Comparison of ENCODE assay signal across 24 mouse cellular contexts in genomic region chr11:118894835-118895234, GRCm38 (mm10). TPM values are rescaled to one million over a fixed set of nuclear protein-coding genes. Genes with fewer than 3 reads are reported as not detected.
DNase-seq lines count a peak whose midpoint lies in the region; ATAC-seq and TF ChIP-seq lines count a peak whose summit lies in the region.
"Had no signal": no experiment of that assay in that cellular context is flagged by ENCODE, and none has a peak within 500 bp of the region (broad histone marks: within the 10 kb centered on the region; RNA-seq: fewer than 3 reads in every experiment).

No protein-coding gene starts in this region.

- TF ChIP-seq CTCF in layer of hippocampus, adult 2 months (conservative IDR thresholded peaks at IDR 0.05): no peak

- H3K9me3 ChIP-seq in midbrain, embryonic 11.5 days (ENCODE audit: control insufficient read depth, low read length): no peaks in the 10 kb centered on the region
- H3K9me3 ChIP-seq in midbrain, embryonic 15.5 days: no peaks in the 10 kb centered on the region
- H3K9me3 ChIP-seq: forebrain, embryonic 10.5 days; forebrain, embryonic 13.5 days; heart, embryonic 12.5 days; heart, embryonic 15.5 days; hindbrain, embryonic 10.5 days; hindbrain, embryonic 13.5 days had no signal

- no peak overlapping the region for H3K4me3 ChIP-seq in layer of hippocampus, adult 2 months
- H3K4me3 ChIP-seq in midbrain, embryonic 11.5 days (ENCODE audit: low read depth, low read length): no peak overlapping the region
- no peak overlapping the region for H3K4me3 ChIP-seq in midbrain, embryonic 15.5 days
- H3K4me3 ChIP-seq: forebrain, embryonic 10.5 days; forebrain, embryonic 13.5 days; heart, embryonic 12.5 days; heart, embryonic 15.5 days; hindbrain, embryonic 10.5 days; hindbrain, embryonic 13.5 days had no signal

- H3K4me1 ChIP-seq in midbrain, embryonic 11.5 days (ENCODE audit: control insufficient read depth, insufficient read depth, low read length): peaks cover 39% of the 10 kb centered on the region
- peaks cover 47% of the 10 kb centered on the region for H3K4me1 ChIP-seq in midbrain, embryonic 15.5 days
- H3K4me1 ChIP-seq: heart, embryonic 12.5 days; heart, embryonic 15.5 days had no signal

- no peaks in the 10 kb centered on the region for H3K36me3 ChIP-seq in midbrain, embryonic 11.5 days (ENCODE audit: control insufficient read depth, insufficient read depth, low read length)
- no peaks in the 10 kb centered on the region for H3K36me3 ChIP-seq in midbrain, embryonic 15.5 days (replicated peaks)
- H3K36me3 ChIP-seq: forebrain, embryonic 10.5 days; heart, embryonic 12.5 days; heart, embryonic 15.5 days; hindbrain, embryonic 10.5 days; hindbrain, embryonic 13.5 days had no signal

- H3K27ac ChIP-seq in layer of hippocampus, adult 2 months: peak overlapping the region; percentile 77; the same call in 1 of the 2 replicates
- no peak overlapping the region for H3K27ac ChIP-seq in midbrain, embryonic 11.5 days (ENCODE audit: low read depth, low read length)
- no peak overlapping the region for H3K27ac ChIP-seq in midbrain, embryonic 15.5 days
- H3K27ac ChIP-seq: forebrain, embryonic 13.5 days; heart, embryonic 15.5 days; hindbrain, embryonic 10.5 days; hindbrain, embryonic 13.5 days had no signal

- WGBS in midbrain, embryonic 11.5 days: 75% methylated on average over 5 of the region's 5 CpGs
- WGBS in midbrain, embryonic 15.5 days: 69% methylated on average over 5 of the region's 5 CpGs

- ATAC-seq in midbrain, embryonic 11.5 days (ENCODE audit: low FRiP score): no peak
- no peak for ATAC-seq in midbrain, embryonic 15.5 days (replicated peaks)
- ATAC-seq: activated CD4-positive, CD25-positive, alpha-beta regulatory T cell, adult 4 months; forebrain, embryonic 13.5 days; forebrain, embryonic 16.5 days; hindbrain, embryonic 16.5 days had no signal

- H3K9ac ChIP-seq in midbrain, embryonic 11.5 days (ENCODE audit: low read length): no peak overlapping the region
- H3K9ac ChIP-seq in midbrain, embryonic 15.5 days: no peak overlapping the region
- H3K9ac ChIP-seq: forebrain, embryonic 13.5 days; heart, embryonic 12.5 days; heart, embryonic 15.5 days; hindbrain, embryonic 13.5 days had no signal

- no peaks in the 10 kb centered on the region for H3K27me3 ChIP-seq in midbrain, embryonic 11.5 days (ENCODE audit: control insufficient read depth, insufficient read depth, low read length)
- H3K27me3 ChIP-seq in midbrain, embryonic 15.5 days (replicated peaks): no peaks in the 10 kb centered on the region
- H3K27me3 ChIP-seq: hindbrain, embryonic 13.5 days had no signal

- H3K4me2 ChIP-seq in midbrain, embryonic 11.5 days: no peak overlapping the region
- no peak overlapping the region for H3K4me2 ChIP-seq in midbrain, embryonic 15.5 days
- H3K4me2 ChIP-seq: forebrain, embryonic 13.5 days; heart, embryonic 12.5 days; heart, embryonic 15.5 days; hindbrain, embryonic 13.5 days had no signal

- peak; percentile 15 to 36 for DNase-seq in cerebellum, adult 18-20 months
- DNase-seq in cerebellum, adult 9-10 months: no peak
- no peak for DNase-seq in layer of hippocampus, adult 2 months (ENCODE audit: low spot score in 2 of 2)
- no peak for DNase-seq in layer of hippocampus, adult 18-20 months (ENCODE audit: low spot score in 2 of 2)
- DNase-seq in midbrain, embryonic 11.5 days (ENCODE audit: low spot score, missing footprints): peak; percentile 71
- peak; percentile 87 for DNase-seq in brain, adult 2 months (ENCODE audit: low read depth, low spot score)
- no peak for DNase-seq in kidney, postnatal 36 days
- DNase-seq: adrenal gland, postnatal 10 days; adrenal gland, postnatal 36 days; cerebellum, adult 11 months; gastrocnemius, postnatal 25 days; heart, adult 18-20 months; heart, postnatal 10 days; heart, postnatal 36 days had no signal

RNA-seq across cellular contexts. Expression of gene Rbfox3, which starts 16.6 kb away (rescaled TPM):
- total RNA-seq in layer of hippocampus, adult 2 months (2021): 100 to 1,000 TPM; 276 to 303 TPM
- total RNA-seq in layer of hippocampus, adult 18-20 months (2021): 100 to 1,000 TPM; 264 to 275 TPM
- polyA plus RNA-seq in midbrain, embryonic 11.5 days (2014; fragmentation: Nextera tagmentation; extraction: Ambion mirVana): 7.1 and 8.2 TPM in 2 replicates
- polyA plus RNA-seq in midbrain, embryonic 15.5 days (2015; fragmentation: Nextera tagmentation; extraction: Ambion mirVana): 53.5 and 54.2 TPM in 2 replicates

Comparison
In these comparisons a context has a peak if more than half of its experiments do, and no peak if none do; other contexts are left out.
1. DNase-seq: peak in cerebellum, adult 18-20 months (2 of 2), midbrain, embryonic 11.5 days (single experiment) and brain, adult 2 months (single experiment); none in cerebellum, adult 9-10 months (single experiment), layer of hippocampus, adult 2 months (0 of 2), layer of hippocampus, adult 18-20 months (0 of 2) and kidney, postnatal 36 days (0 of 2).